Mouse (Mus musculus) liver, embryonic 15.5 days (tissue): ENCODE results near the gene Zfp579. TPM values are rescaled to one million over a fixed set of nuclear protein-coding genes. Genes with fewer than 3 reads are reported as not detected.

Source experiments
- ATAC-seq: fragments of 200-750 bp; cut with Nextera tagmentation; 2 replicates; pipeline ENCODE4 v1.8.0; 2017; ENCODE audit warnings: moderate number of reproducible peaks, mild to moderate bottlenecking, moderate library complexity; ENCODE audit not compliant: insufficient read depth
- H3K27ac ChIP-seq: fragments of 300-500 bp; sonication (generic); replicated peaks from 2 replicates; pipeline ENCODE4 v1.5.1; 2015; ENCODE audit warnings: mild to moderate bottlenecking, inconsistent platforms
- H3K27me3 ChIP-seq: fragments of 300-500 bp; sonication (generic); 2 replicates; pipeline ENCODE4 v1.6.1; 2015; ENCODE audit warnings: mild to moderate bottlenecking, inconsistent platforms
- H3K36me3 ChIP-seq: fragments of 300-500 bp; sonication (generic); replicated peaks from 2 replicates; pipeline ENCODE4 v1.6.1; 2015; ENCODE audit warnings: moderate library complexity, mild to moderate bottlenecking, inconsistent platforms
- H3K4me1 ChIP-seq: fragments of 300-500 bp; sonication (generic); replicated peaks from 2 replicates; pipeline ENCODE4 v1.6.1; 2015; ENCODE audit warnings: inconsistent platforms
- H3K4me2 ChIP-seq: fragments of 300-500 bp; sonication (generic); 2 replicates; pipeline ENCODE4 v1.6.1; 2015; ENCODE audit warnings: moderate library complexity, mild to moderate bottlenecking, inconsistent platforms
- H3K4me3 ChIP-seq: fragments of 300-500 bp; sonication (generic); replicated peaks from 2 replicates; pipeline ENCODE4 v1.5.1; 2015; ENCODE audit warnings: mild to moderate bottlenecking, inconsistent platforms
- H3K9ac ChIP-seq: fragments of 300-500 bp; sonication (generic); 2 replicates; pipeline ENCODE4 v1.6.1; 2015; ENCODE audit warnings: moderate library complexity, mild to moderate bottlenecking, inconsistent platforms
- H3K9me3 ChIP-seq: fragments of 300-500 bp; sonication (generic); replicated peaks from 2 replicates; pipeline ENCODE4 v1.6.1; 2016; ENCODE audit warnings: inconsistent platforms
- WGBS: fragments of 180-500 bp; shearing (Covaris S2); methylation state at CpG from one replicate; pipeline ENCODE4 v1.1.7; 2015; ENCODE audit warnings: mixed read lengths; ENCODE audit not compliant: insufficient replicate concordance; 5-methylcytosine and 5-hydroxymethylcytosine counted together
- polyA plus RNA-seq: library from polyadenylated mRNA; unstranded; fragments of >200 nt; fragmentation: Nextera tagmentation; extraction: Ambion mirVana; gene quantifications from 2 replicates; pipeline ENCODE4 v1.2.1, GENCODE M21; 2015

The Zfp579 gene
- polyA plus RNA-seq, 1 experiment from 2014 or later, result 3.3 TPM

DNA sequence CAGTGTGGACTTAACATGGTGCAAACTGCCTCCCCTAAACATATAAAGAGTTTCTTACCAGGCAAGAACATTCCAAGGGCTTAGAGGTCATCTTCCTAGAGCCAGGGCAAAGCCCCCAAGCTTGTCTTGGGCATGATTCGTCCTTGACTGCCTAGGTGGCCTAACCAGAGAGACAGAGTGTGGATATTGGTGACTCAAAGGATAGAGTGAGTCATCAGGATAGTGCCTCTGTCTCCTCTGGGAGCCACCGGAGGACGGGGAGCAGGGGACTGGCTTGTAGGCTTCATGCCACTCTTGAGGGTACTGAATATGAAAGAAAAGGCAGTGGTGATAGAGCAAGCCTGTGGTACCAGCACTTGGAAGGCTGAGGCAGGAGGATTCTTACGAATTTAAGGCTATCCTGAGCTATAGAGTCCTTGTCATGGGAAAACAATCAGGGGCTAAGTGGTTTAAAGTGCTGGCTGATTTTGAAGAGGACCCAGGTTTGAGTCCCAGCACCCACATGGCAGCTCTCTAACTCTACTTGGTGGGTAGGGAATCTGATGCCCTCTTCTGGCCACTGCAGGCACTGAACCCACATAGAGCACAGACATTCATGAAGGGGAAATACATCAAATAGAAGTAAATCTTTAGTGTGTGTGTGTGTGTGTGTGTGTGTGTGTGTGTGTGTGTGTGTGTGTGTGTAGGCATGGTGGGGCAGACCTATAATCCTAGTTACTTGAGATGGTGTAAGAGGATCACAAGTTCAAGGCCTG, 61.6 kb downstream of the Zfp579 start:
- H3K9me3 ChIP-seq, result no peaks in the 10 kb centered on the region
- no peaks in the 10 kb centered on the region for H3K36me3 ChIP-seq
- no peak overlapping the region for H3K9ac ChIP-seq
- H3K4me3 ChIP-seq, result no peak overlapping the region
- WGBS, result 49% methylated on average over 4 of the region's 4 CpGs
- H3K27ac ChIP-seq, result no peak overlapping the region
- ATAC-seq, result no peak
- H3K4me1 ChIP-seq, result no peaks in the 10 kb centered on the region
- H3K4me2 ChIP-seq, result no peak overlapping the region
- no peaks in the 10 kb centered on the region for H3K27me3 ChIP-seq

Other genes with a start within 250 kb of the Zfp579 start
- 66.0 and 79.3 TPM in 2 replicates for gene Cox6b2, start 243.1 kb downstream of the Zfp579 start, polyA plus RNA-seq
- gene Fam71e2, start 224.9 kb downstream of the Zfp579 start, polyA plus RNA-seq, result not detected in 2 replicates
- gene Il11, start 213.3 kb downstream of the Zfp579 start, polyA plus RNA-seq, result 0.06 TPM in 1 of 2 replicates, not detected in the other
- gene Tmem190, start 213.2 kb downstream of the Zfp579 start, polyA plus RNA-seq, result 0.21 TPM in 1 of 2 replicates, not detected in the other
- 9.5 and 10.3 TPM in 2 replicates for gene Tmem238, start 206.5 kb downstream of the Zfp579 start, polyA plus RNA-seq
- 169 and 173 TPM in 2 replicates for gene Rpl28, start 203.3 kb downstream of the Zfp579 start, polyA plus RNA-seq
- gene Ube2s, start 183.6 kb downstream of the Zfp579 start, polyA plus RNA-seq, result 302 and 318 TPM in 2 replicates
- gene Shisa7, start 151.5 kb downstream of the Zfp579 start, polyA plus RNA-seq, result not detected in 2 replicates
- 3.7 and 3.8 TPM in 2 replicates for gene Isoc2b, start 125.9 kb downstream of the Zfp579 start, polyA plus RNA-seq
- gene Isoc2a, start 119.0 kb downstream of the Zfp579 start, polyA plus RNA-seq, result 0.68 and 0.77 TPM in 2 replicates
- not detected in 2 replicates for gene Gm36210, start 89.6 kb downstream of the Zfp579 start, polyA plus RNA-seq
- 1.7 TPM in 2 replicates for gene Zfp628, start 80.9 kb downstream of the Zfp579 start, polyA plus RNA-seq
- gene Nat14, start 74.1 kb downstream of the Zfp579 start, polyA plus RNA-seq, result 0.23 and 0.45 TPM in 2 replicates
- 0.15 TPM in 2 replicates for gene Ssc5d, start 70.4 kb downstream of the Zfp579 start, polyA plus RNA-seq
- 0.07 TPM in 1 of 2 replicates, not detected in the other for gene Sbk2, start 31.8 kb downstream of the Zfp579 start, polyA plus RNA-seq
- gene Sbk3, start 25.0 kb downstream of the Zfp579 start, polyA plus RNA-seq, result not detected in 2 replicates
- gene Zfp524, start 18.3 kb upstream of the Zfp579 start, polyA plus RNA-seq, result 9.3 and 10.0 TPM in 2 replicates
- 15.6 and 17.9 TPM in 2 replicates for gene Fiz1, start 18.5 kb upstream of the Zfp579 start, polyA plus RNA-seq
- 0.53 and 1.2 TPM in 2 replicates for gene Gm44973, start 19.3 kb upstream of the Zfp579 start, polyA plus RNA-seq
- 1.3 and 1.5 TPM in 2 replicates for gene Zfp865, start 24.2 kb upstream of the Zfp579 start, polyA plus RNA-seq
- 0.28 and 0.40 TPM in 2 replicates for gene Ccdc106, start 24.4 kb upstream of the Zfp579 start, polyA plus RNA-seq
- gene 4632433K11Rik, start 38.0 kb upstream of the Zfp579 start, polyA plus RNA-seq, result not detected in 2 replicates
- gene Zfp784, start 42.3 kb upstream of the Zfp579 start, polyA plus RNA-seq, result 1.2 and 1.4 TPM in 2 replicates
- gene Zfp580, start 55.4 kb upstream of the Zfp579 start, polyA plus RNA-seq, result 1.7 and 2.0 TPM in 2 replicates
- 59.4 and 60.8 TPM in 2 replicates for gene U2af2, start 66.0 kb upstream of the Zfp579 start, polyA plus RNA-seq
- gene Epn1, start 84.1 kb upstream of the Zfp579 start, polyA plus RNA-seq, result 49.2 and 54.5 TPM in 2 replicates
- gene Rfpl4, start 120.8 kb upstream of the Zfp579 start, polyA plus RNA-seq, result not detected in 2 replicates
- gene Rasl2-9, start 129.8 kb upstream of the Zfp579 start, polyA plus RNA-seq, result 0.18 and 0.21 TPM in 2 replicates
- not detected in 2 replicates for gene Vmn1r55, start 153.5 kb upstream of the Zfp579 start, polyA plus RNA-seq
- gene Vmn1r56, start 200.6 kb upstream of the Zfp579 start, polyA plus RNA-seq, result not detected in 2 replicates
- not detected in 2 replicates for gene Vmn1r57, start 222.3 kb upstream of the Zfp579 start, polyA plus RNA-seq